Mouse (Mus musculus) brown adipose tissue, adult 24 weeks (tissue): ENCODE results near the gene Grm7. TPM values are rescaled to one million over a fixed set of nuclear protein-coding genes. Genes with fewer than 3 reads are reported as not detected.

Source experiments
- H3K27ac ChIP-seq: fragments of 200-500 bp; replicated peaks from 2 replicates; pipeline ENCODE4 v1.5.1; 2012; ENCODE audit warnings: low read depth, mild to moderate bottlenecking, low read length
- H3K4me1 ChIP-seq: fragments of 200-500 bp; 2 replicates; pipeline ENCODE4 v1.6.1; 2012; ENCODE audit warnings: low read length, mixed read lengths; ENCODE audit not compliant: control insufficient read depth, insufficient read depth, insufficient read length
- H3K4me3 ChIP-seq: fragments of 200-500 bp; 2 replicates; pipeline ENCODE4 v1.5.1; 2012; ENCODE audit warnings: low read depth, mild to moderate bottlenecking, low read length, moderate library complexity; ENCODE audit not compliant: insufficient read depth
- polyA plus RNA-seq: library from polyadenylated mRNA; stranded (reverse); fragments of >200 nt; gene quantifications from 2 replicates; pipeline ENCODE4 v1.2.4, GENCODE M21; 2012; ENCODE audit not compliant: missing spikeins, insufficient read depth, insufficient read length

The Grm7 gene
- polyA plus RNA-seq, 1 experiment = not detected

- no peak overlapping the region; the same call in 1 of the 2 replicates for H3K27ac ChIP-seq
- no peak overlapping the region for H3K4me3 ChIP-seq
- H3K4me1 ChIP-seq = no peaks in the 10 kb centered on the region
These were observed 127.3 kb downstream of the Grm7 start for GRCm38 (mm10) chr6:110772652-110773051.

DNA sequence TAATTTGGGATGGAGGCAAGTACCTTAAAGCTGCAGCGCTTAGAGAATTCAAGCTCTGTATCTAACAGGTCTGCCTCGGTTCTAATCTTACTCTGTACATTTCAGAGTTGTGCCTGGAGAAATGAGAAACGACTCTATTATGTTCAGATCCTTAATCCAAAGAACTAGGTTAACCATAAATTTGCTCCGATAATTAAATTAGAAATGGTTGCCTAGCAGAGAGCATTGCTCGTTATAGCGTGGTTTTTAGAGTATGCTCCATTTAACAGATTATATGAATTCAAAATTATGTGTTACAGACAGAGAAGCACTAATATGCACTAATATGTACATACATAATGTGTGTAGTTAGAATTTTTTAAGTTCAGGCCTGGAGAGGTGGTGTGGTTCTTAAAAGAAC, 130.7 kb downstream of the Grm7 start:
- no peaks in the 10 kb centered on the region for H3K4me1 ChIP-seq
- H3K27ac ChIP-seq = no peak overlapping the region
- no peak overlapping the region for H3K4me3 ChIP-seq

DNA sequence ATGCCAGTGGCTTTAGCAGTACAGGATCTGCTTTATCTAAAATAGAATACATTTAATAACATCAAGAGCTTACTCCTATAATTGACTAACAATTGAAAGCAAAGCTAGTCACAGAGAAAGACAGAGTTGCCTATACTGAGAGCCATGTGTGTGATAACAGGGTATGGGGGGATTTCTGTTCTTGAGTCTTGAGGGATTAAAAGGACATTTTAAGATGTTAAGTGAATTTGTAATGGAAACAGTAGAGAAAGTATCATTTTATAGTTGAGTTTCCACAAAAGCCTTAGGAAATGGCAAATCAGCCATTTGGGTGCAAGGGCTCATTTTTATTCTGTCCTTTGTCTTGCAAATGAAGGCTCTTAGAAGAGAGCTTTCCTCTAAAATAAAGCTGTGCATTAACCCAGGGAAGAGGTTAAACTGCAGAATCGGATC, 140.1 kb downstream of the Grm7 start:
- no peak overlapping the region for H3K27ac ChIP-seq
- H3K4me1 ChIP-seq = no peaks in the 10 kb centered on the region

DNA sequence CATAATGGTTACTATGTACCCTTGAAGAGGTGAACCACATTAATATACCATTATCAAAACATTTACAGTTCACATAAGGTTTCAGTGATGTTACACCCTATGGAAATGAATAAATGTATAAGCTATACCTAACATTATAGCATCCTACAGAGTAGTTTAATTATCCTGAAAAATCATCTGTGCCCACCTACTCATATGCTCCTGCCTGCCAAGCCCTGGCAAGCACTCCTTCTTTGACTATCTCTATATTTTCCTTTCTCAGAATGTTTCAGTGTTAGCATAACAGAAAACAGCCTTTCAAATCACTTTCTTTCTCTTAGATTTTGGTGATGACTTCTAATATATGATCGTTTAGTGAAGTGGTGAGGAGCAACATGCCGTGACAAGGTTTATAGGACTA, 147.3 kb downstream of the Grm7 start:
- H3K27ac ChIP-seq = no peak overlapping the region
- no peak overlapping the region for H3K4me3 ChIP-seq
- H3K4me1 ChIP-seq = no peaks in the 10 kb centered on the region

More for the DNA sequence above, 140.1 kb downstream of the Grm7 start:
- H3K4me3 ChIP-seq = no peak overlapping the region

DNA sequence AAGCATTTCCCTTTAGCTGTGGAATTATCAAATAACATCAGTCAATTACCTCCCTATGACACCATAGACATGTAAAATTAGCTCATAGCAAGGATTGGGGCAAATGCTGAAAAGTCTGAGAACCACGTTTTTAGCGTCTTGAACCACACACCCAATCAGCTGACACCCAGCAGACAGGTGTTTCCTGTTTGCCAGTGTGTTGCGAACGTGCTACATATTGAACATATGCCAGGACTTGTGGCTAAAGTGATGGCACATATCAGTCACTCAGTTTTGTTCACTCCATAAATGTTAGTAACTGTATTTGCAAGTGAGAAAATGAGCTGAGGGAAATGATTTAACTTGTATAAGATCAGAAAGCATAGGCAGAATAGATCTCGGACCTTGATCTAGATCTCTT, 162.1 kb downstream of the Grm7 start:
- no peaks in the 10 kb centered on the region for H3K4me1 ChIP-seq
- H3K27ac ChIP-seq = no peak overlapping the region
- H3K4me3 ChIP-seq = no peak overlapping the region

DNA sequence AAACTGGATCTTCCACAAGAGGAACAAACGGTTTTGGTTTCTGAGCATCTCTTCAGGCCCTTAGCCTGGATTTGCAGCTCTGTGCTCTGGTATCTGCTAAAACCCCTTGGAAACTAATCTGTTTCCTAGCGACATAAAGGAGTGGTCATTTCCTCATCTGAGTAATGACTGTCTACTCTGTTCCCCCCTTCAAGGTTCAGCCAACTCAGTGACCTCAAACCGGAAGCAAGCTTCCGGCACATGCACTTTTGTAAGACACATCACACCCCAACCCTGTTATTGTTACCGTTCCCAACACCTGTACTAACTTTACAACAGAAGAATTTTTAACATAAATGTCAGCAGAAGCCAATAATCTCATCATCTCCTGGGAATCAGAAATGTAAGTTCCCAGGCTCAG, 166.8 kb downstream of the Grm7 start:
- Histone ChIP-seq H3K27ac (no peak overlapping the region), H3K4me3 (no peak overlapping the region), H3K4me1 (no peaks in the 10 kb centered on the region)

DNA sequence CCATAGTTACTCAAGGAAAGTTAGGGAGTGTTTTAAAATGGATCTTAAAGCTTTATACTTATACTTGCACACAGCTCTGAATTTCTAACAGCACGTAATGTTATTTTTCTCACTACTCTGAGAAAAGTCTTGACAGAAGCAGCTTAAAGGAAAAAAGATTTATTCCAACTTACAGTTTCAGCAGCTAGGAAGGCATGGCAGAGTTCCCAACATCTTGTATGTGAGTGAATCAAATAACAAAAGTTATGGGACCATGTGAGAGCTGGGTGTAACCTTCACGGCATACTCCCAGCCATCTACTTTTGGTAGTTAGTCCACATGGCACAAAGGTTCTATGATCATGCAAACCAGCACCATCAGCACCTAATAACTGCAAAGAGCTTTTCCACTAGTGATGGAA, 172.9 kb downstream of the Grm7 start:
- no peak overlapping the region for H3K4me3 ChIP-seq
- no peaks in the 10 kb centered on the region for H3K4me1 ChIP-seq
- no peak overlapping the region for H3K27ac ChIP-seq

- Histone ChIP-seq H3K4me3 (no peak overlapping the region), H3K27ac (no peak overlapping the region), H3K4me1 (no peaks in the 10 kb centered on the region)
These were observed 222.9 kb downstream of the Grm7 start for GRCm38 (mm10) chr6:110868311-110868710.

DNA sequence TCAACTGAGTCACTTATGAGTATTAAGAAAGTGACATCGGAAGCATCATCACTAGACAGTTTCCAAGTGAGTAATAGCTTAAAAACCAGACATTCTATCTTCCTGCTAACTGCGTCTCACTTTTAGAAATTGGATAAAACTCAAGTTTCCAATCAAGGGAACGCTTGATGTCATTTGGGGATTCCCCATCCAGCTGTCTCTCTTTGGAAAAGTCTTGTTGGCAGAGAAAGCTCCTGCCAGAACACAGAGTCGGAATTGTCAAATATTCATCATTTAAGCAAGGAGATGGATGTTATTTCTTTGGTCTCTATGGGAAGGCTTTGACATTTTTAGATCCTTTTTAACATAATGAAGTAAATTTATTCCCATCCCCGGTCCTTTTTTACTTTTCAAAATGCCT, 336.6 kb downstream of the Grm7 start:
- no peak overlapping the region for H3K4me3 ChIP-seq
- no peaks in the 10 kb centered on the region for H3K4me1 ChIP-seq
- H3K27ac ChIP-seq = no peak overlapping the region

- H3K4me1 ChIP-seq = no peaks in the 10 kb centered on the region
- H3K4me3 ChIP-seq = no peak overlapping the region
These were observed 393.7 kb downstream of the Grm7 start for GRCm38 (mm10) chr6:111039099-111039498.

GRCm38 (mm10) chr6:111045896-111046295, 400.5 kb downstream of the Grm7 start:
- Histone ChIP-seq H3K27ac (no peak overlapping the region), H3K4me3 (no peak overlapping the region), H3K4me1 (no peaks in the 10 kb centered on the region)

More at GRCm38 (mm10) chr6:111039099-111039498, 393.7 kb downstream of the Grm7 start:
- no peak overlapping the region for H3K27ac ChIP-seq

- H3K4me3 ChIP-seq = no peak overlapping the region
- no peaks in the 10 kb centered on the region for H3K4me1 ChIP-seq
These were observed 403.9 kb downstream of the Grm7 start for GRCm38 (mm10) chr6:111049247-111049646.

DNA sequence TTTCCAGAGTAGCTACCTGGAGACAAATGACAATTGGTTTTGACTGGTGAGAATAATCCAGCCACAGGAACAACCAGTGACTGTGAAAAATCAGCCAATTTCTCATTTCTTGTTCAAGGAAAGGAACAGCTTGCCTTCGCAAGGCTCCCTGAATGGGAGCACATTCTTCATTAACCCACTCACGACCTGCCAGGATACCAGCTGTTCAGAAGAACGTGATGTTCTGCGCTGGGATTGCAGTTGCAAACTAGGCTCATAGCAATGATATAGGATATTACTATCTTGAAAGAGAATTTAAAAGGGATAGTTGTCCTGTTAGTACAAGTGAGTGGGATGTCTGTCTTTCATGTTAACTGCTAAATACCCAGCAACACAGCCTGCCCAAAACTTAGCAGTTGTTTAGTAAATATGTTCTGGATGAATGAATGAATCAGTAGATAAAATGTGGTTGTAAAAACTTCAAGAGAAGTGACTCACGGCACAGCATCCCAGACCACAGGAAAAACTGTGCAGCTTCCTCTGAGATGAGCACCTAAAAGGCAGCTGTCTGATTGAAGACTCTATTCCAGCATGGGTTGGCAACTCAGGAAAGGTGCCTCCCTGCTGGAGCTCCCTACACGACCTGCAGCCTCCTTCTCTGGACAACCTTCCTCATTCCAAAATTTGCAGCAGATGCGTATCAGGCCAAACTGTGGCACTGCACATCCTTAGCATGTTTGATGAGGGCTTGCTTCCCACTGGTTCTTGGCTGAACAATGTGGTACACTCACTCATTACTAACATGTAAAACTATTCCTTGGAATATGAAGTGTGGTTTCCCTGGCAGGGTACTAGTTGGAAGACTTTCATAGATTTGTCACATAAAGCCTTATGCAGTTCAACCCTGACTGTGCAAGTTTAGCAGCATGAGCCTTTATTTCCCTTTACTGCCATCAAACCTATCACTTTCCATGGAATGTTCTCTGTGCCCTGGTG, 408.9 kb downstream of the Grm7 start:
- Histone ChIP-seq H3K4me1 (no peaks in the 10 kb centered on the region), H3K27ac (no peak overlapping the region), H3K4me3 (no peak overlapping the region)

More at GRCm38 (mm10) chr6:111049247-111049646, 403.9 kb downstream of the Grm7 start:
- no peak overlapping the region for H3K27ac ChIP-seq

- no peak overlapping the region for H3K4me3 ChIP-seq
- no peak overlapping the region for H3K27ac ChIP-seq
- H3K4me1 ChIP-seq = no peaks in the 10 kb centered on the region
These were observed 412.4 kb downstream of the Grm7 start for GRCm38 (mm10) chr6:111057798-111058197.

DNA sequence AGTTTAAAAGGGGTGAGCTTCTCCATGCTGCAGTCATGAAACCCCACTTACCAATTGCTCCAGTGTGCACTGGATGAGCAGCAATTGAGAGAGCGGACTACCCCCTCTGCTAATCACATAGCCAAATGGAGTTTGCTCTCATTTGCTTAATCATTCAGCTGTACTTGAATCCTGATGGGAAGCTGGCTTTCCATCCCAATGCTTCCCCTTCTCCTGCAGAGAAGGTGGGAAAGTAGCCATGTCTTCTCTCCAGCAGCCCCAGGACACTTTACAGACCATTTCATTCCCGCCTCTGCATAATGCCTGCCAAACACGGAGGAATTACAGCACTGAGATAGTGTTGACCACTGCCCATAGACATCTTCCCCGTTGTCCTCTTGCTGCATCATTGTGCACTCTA, 414.6 kb downstream of the Grm7 start:
- Histone ChIP-seq H3K27ac (no peak overlapping the region), H3K4me1 (no peaks in the 10 kb centered on the region), H3K4me3 (no peak overlapping the region)

- no peaks in the 10 kb centered on the region for H3K4me1 ChIP-seq
- H3K4me3 ChIP-seq = no peak overlapping the region
- H3K27ac ChIP-seq = no peak overlapping the region
These were observed 439.2 kb downstream of the Grm7 start for GRCm38 (mm10) chr6:111084569-111084968.
